Mouse (Mus musculus) frontal cortex, adult (tissue): ENCODE results near the gene 1700029H14Rik.

ENCODE experiments used
- ATAC-seq: cut with Nextera tagmentation; 2 replicates; pipeline ENCODE4 v1.9.2; 2017; ENCODE audit warnings: mild to moderate bottlenecking, moderate library complexity, mixed read lengths; ENCODE audit not compliant: low TSS enrichment

1700029H14Rik gene

DNA sequence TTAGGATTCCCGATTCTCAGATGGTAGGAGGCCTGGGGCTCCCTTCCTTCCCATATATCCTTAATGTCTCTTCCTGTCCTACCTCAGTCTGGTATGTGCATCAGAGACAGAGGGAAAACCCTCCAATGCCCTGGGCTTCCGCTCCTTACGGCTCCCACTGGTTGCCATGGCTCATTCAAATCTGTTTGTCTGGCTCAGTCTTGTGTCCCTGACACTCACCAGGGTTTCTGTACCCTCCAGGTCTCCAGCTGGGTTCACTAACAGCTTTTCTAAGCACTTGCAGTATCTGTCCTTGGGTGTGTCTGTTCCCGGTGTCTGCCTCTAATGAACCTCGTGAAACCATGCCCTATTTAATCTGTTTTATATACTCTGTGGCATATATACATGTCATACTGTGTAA lies 20.7 kb downstream of the 1700029H14Rik start:
- no peak for ATAC-seq

DNA sequence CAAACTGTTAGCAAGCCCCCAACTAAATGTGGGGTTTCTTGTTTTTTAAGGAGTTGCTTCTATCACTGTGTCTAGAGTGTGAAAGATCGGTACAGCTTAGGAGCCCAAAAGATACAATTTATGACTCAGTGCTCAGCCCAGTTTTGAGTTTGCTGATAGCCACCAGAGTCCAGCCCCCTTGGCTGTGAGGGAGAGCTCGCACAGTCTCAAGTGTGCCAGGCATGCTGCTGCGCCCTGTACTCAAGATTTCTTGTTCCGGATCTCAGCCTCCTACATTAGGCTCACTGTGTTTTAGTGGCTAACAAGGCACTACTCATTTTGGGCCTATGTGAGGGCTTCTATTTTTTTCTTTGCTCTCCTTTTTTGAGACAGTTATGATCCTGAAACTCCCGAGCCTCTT lies 22.1 kb downstream of the 1700029H14Rik start:
- no peak for ATAC-seq

DNA sequence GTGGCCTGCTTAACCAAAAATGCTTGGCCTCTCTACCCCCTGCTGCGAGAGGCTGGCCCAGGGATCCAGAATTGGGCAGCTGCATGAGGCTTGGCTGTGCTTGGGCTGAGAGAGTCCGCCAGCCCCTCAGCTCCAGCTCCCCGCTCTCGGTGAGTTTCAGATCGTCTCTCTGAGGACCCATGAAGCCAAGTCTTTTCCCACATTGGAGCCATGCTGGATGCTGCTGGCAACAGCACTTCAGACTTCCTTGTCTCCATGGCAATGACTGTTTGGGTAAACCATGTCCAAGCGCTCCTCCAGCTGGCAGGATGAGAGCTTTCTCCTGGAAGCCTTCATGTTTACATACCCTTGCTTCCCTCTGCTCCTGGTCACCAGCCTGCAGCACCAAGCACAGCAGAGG lies 23.4 kb downstream of the 1700029H14Rik start:
- peak; percentile 87 for ATAC-seq

DNA sequence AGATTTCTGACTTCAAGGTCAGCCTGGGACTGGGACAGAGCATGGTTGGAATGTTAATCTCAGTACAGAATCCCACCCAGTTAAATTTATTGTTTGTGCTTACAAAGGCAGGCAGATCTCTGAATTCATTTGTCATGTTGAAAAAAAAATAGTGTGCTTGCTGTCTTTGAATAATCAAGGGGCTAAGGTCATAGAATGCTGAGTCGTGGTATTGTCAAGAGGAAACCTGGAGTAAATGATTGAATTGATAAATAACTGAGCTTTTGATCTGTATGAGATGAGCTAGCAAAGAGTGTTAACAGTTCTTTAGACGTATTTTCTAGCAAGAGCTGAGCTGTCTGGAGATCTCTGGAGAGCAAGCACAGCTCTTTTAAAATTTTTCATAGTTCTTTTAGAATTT lies 25.2 kb downstream of the 1700029H14Rik start:
- ATAC-seq = no peak

DNA sequence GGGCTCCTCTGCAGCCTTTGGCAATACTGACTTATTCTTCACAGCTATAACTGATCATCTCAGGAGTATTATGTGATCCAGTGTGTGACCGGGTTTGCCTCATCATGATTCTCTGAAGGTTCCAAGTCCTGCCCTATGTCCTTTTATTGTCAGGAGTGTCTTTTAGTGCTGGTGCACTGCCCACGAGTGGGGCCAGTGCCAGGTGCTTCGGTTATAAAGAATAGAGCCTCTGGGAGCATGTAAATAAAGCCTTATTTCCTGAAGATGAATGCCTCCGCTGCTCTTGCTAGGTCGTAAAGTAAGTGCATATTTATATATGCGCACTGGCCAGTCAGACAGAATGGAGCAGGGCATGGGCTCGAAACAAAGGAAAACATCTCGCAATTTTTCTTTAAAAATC lies 29.1 kb downstream of the 1700029H14Rik start:
- ATAC-seq = no peak

DNA sequence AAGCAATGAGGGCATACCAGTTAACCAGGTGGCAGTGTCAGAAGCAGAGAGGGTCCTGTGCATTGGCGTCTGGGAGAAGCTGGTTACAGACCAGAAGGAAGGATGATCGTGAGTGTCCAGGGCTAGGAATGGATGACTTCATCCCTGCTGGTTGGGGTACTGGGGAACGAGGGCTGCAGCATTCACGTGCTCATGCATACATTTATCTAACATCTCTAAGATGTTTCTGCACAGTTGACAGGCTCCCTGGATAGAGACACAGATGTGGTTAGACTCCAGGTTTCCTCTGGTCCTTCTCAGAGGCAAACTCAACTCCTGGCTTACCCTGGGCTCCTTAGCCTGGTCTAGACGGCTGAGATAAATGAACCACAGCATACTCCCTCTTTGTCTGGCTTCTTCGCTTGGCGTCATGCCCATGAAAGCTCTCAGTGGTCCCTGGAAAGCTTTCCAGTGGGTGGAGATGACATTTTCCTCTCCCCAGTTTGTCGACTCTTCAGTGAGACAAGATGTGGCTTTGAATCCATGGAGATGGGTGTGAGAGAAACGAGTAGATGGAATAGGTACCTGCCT lies 30.6 kb downstream of the 1700029H14Rik start:
- peak; percentile 16; the same call in 1 of the 2 replicates for ATAC-seq

DNA sequence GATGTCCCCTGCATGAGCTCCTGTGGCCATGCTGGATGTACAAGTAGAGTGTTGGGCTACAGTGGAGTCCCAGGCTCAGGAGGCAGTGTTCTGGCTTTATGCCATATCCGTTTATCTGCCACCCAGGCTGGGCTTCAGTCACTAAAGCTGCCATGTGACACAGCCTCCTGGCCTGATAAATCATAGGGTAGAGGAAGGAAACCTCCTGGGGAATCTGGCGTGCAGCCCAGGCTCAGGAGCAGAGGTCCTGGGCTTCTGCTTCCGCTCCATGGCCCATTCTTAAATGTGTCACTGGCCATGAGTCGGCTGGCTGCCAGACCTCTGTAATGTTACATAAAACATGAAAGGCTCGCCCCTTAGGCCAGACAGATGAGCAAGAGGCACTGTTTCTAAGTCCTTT lies 31.3 kb downstream of the 1700029H14Rik start:
- ATAC-seq = no peak

DNA sequence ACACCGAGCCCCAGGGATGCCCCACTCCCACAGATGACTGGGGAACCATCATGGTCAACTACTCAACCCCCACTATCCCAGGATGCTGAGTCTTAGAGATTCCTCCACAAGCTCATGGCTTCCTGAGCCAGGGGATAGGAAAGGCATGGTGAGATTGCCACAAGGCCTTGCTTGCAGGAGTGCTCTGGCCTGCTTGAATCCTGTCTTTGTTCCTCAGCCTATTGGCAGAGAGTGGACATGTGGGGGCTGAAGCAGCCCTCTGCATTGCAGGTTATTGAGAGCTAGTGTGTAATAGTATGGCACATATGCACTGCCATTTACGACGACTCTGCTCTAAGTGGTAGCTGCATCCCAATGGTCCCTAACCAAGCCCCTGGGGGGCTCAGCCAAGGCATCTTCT lies 31.9 kb downstream of the 1700029H14Rik start:
- ATAC-seq = no peak

DNA sequence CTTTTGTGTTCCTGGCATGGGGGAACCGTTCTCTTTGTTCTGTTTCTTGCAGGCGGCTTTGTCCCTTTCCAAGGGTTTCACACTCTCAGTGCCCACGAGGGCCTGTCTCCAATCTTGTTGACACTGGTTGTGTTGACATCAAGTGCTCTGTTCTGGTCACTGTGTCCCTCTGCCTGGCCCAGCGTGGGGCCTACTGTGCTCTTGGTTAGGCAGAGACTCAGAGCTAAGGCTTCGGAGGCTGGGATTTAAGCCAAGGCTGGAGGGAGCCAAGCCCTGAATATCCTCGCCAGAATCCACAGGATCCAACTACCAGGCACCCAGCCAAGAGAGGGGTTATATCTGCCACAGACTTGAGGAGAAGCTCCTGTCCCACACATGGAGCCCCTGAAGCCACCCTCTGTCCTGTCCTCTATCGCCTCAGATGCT lies 32.4 kb downstream of the 1700029H14Rik start:
- ATAC-seq = peak; percentile 62

DNA sequence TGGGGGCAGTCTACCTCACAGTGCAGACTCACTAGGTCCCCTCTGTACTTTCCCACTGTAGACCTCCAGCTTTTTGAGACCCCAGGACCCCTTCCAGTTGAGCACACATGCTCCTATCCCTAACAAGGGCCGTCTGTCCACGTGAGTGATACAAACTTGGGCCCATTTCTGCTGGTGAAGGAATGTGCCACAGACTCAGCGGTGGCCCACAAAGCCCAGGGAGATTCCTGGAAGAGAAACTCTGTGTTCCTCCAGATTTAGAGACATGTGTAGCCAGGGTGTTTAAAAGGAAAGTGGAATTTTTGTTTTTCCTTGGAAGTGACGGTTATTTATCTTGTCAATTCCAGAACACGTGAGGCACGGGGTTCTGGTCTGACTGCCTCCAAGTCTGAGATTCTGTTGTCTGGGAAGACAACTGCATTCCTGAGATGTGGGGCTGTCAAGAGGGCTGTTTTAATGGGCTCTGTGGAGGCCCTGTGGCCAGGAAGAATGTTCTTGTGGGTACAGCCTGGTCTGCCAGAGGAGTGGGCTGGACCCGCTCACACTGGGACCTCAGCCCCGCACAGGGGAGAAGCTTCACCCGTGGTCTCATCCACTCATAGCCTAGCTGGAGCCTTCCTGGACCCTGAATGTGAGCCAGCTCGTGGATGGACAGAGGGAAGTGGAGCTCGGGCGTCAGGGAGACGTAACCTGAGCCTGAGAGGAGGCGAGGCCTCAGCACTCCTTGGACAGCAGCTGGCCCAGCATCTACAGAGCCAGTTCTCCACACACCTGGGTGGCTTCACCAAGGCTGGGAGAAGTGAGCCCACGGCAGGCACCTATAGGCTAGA lies 33.0 kb downstream of the 1700029H14Rik start:
- ATAC-seq = no peak

DNA sequence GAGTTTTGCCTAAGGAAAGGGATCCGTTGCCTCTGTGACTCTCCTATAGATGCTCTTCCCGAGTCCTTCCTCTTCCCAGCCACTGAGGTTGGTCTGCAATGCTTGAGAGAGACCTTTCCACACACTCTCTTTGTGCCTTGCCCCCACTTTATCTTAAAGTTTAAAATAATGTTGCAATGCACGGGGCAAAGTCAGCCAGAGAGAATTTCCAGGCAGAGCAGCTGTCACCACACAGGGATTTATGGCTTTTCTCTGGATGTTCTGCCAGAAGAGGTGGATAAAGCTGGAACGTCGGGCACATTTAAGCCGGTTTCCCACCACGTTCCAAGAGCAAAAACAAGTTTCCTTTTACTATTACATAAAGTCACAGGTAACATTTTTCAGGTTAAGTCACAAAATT lies 40.9 kb downstream of the 1700029H14Rik start:
- ATAC-seq = no peak

DNA sequence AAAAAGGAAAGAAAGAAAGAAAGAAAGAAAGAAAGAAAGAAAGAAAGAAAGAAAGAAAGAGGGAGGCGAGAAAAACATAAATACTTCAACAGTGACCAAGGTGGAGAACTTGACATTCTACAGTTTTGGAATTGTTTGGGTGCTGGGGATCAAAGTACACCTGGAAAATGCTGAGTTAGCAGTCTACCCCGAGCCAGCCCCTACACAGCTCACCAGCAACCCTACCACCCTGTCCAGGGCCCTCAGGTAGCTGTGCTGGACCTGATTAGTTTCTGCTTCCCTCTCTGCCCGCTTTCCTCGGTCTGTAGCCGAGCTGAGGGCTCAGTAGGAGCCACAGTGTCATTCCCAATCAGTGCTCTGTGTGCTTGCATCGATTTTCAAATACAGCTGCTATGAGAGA lies 41.9 kb downstream of the 1700029H14Rik start:
- ATAC-seq = no peak

DNA sequence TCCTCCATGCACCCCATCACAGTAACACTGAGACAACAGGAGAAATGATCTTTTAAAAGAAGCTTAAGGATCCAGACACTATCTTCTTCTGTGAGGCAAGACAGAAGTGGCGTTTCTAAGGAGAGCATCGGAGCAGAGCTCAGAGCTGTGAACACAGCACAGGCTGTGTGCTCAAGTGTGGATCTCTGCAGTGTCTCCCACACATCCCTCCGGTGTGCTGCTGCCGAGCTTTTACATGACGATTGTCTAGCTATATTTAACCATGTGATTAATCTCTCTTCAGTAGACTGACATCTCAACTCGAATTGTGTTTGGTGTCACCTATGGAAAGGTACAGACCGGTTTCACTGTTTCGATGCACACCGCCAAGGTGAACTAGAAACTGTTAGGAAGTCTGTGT lies 42.8 kb downstream of the 1700029H14Rik start:
- ATAC-seq = peak; percentile 96

DNA sequence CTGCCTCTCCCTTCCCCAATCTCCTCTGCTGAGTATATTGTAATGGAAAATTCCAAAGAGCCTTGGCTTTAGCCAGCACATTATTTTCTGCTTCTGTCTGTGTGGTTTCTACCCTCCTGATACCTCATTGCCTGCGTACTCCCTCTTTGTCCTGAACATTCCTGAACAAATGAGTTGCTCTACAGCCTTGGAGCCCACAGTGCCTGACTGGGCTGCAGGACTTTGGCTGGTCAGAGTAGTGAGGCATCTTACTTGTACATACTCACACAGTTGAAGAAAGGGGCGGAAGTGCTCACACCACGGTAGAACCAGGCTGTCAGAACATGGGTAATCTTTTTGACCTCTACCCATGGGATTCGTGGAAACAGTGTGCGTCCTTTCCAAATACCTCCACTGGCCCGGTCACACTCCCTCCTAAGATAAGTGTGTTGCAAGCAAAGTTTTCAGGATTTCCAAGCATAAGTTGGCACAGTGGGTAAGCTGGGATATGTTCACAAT lies 44.9 kb downstream of the 1700029H14Rik start:
- ATAC-seq = no peak

DNA sequence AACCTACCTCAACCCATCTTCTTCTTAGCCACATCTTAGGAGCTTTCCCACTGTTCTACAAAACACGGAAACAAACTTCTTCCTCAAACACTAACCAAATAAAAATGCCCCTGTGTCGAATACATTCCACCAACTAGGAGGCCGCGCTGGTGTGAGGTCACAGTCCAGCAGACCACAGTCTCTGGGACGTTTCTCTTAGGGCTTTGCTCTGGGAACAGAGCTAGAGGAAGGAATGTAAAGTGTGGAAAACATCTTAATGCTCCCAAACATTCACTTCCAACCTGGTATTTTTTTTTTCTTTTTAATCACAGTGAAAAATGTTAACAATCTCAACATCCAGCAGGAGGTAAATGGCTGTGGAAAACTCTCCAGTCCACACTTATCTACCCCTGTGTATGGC lies 45.5 kb downstream of the 1700029H14Rik start:
- ATAC-seq = no peak

DNA sequence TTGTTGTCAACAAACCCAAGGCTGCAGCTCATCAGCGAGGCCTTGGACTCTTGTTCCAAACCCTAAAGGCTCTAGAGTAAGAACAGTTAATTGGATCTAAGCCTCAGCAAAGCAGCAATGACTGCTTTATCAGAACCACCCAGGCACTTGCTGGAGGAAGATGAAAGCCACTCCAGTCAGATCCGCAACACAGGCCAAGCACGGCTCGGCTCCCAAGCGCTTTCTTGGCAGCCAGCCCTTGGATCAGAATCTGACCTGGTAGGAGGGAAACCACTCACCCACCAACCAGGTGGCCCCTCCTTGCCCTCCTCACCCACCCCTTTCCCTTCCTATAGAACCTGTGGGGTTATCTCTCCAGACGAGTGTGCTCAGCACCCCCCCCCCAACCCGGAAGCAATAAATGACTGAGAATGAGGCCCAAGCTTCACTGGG lies 46.2 kb downstream of the 1700029H14Rik start:
- ATAC-seq = no peak

DNA sequence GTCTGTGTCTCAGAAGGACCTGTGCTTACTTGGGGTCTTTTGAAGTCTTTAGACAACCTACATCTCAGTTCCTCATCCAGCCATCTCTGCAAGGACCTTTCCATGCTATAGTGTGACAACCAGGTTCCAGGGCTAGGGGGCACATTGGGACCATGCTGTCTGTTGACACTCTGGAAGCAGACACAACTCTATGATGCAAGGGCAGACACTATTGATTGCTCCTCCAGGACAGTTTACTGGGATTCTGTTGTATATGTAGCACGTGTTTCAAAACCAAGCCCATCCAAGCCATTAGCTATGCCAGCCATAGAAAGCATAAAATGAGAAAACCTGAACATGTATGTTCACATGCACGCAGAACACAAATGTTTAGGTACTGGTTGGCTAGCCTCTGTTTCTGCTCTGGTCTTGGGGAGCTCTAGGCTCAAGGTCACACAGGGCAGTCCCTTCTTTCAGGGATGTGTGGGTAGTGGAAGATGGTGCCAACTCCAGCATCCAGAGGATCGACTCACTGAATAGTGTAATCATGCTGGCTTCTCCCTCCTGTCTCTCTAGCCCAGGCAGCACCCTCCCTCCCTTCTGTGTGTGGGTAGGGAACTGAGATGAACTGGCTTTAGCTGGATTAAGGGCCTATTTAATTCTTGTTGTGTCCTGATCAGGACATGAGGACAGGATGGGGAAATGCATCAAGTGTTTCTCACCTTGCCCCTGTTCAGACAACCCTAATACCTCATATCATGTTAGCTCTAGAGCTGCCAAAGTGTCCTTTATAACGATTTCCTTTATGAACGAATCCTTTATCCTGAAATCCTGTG lies 48.5 kb downstream of the 1700029H14Rik start:
- no peak for ATAC-seq

DNA sequence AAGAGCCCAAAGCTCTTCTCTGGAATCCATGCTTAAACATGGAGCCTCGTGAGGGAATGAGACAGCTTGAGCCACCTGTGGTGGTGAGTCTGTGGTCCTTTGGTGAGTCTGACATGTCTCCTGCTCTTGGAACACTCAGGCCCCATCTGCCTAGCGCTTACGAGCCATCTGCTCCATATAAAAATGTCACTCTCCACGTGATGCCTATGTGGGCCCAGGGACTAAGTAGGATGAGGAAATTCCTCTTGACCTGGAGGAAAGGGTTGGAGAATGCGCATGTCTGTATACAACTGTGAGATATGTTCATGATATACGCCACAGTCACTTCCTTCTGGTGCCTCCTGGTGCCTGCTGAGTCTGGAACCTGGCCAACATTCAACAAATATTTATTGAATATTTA lies 49.6 kb downstream of the 1700029H14Rik start:
- ATAC-seq = no peak

DNA sequence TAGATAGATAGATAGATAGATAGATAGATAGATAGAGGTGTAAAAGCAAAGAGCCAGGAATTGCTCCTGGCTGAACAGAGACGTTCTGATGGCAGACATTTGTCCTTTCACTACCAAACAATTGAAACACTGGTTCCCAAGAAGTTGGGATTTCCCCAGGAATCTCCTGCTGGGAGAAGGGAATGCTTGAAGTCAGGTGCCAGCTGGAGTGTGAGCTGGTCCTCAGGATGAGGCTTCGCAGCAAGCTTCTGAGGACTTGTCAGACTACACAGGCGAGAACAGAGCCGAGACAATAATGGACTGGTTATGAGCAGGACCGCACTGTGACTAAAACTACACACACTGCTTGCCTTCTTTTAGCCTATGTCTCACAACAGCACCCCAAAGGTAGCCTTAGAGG lies 50.2 kb downstream of the 1700029H14Rik start:
- no peak for ATAC-seq

DNA sequence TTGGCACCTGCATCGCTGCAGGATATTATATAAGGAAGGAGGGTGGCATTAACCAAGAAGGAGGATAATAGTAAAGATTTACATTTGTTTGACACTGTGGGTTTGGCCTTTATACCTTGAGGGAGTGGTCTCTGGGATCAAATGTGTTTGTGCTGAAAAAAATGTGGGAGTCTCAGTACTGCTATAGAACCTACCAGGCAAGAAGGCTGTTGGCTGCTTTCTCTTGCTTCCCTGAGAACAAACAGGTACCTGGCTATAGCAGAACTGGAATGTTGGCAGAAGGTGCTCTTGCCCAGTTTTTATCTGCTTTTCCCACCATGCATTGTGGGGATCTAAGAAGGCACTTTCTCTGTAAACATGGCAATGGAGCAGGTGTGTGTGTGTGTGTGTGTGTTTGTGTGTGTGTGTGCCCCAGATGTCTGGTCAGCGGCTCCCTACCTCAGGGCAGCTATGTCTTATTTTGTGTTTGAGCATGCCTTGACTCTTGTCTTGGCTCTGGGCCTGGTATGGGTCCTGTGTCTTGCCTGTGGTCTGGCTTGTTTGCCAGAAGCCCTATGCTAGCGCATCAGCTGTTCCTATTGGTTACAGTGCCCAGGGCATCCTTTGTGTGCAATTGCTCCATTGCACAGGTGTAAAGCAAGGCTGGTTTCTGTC lies 54.9 kb downstream of the 1700029H14Rik start:
- ATAC-seq = no peak

DNA sequence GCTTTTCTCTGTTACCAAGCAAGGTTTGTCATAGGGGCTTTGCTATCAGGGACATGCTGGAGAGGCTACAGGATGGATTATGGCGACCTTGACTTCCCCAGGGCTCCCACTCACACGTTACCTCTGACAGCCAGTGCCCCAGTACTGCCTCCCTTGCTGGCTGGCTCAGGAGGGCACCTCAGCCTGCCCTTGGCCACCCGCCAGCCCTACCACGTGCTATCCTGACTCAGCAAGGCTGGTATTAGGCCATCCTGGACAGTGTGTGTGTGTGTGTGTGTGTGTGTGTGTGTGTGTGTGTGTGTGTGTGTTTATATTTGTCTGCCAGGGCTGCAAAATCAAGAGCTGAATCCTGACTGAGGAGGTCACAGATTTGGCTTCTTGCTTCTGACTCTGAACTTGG lies 55.4 kb downstream of the 1700029H14Rik start:
- ATAC-seq = no peak
